Mouse (Mus musculus) bone marrow macrophage, adult 2 months (primary cell): ENCODE measurements around the gene Numb. TPM values are rescaled to one million over a fixed set of nuclear protein-coding genes. Genes with fewer than 3 reads are reported as not detected.

ENCODE experiments used
- H3K27ac ChIP-seq: 2 replicates; pipeline ENCODE4 v1.5.1; 2012; ENCODE audit warnings: low read depth, low read length; ENCODE audit not compliant: insufficient read depth
- H3K4me1 ChIP-seq: 2 replicates; pipeline ENCODE4 v1.6.1; 2012; ENCODE audit warnings: low read length; ENCODE audit not compliant: control insufficient read depth, insufficient read depth
- H3K4me3 ChIP-seq: 2 replicates; pipeline ENCODE4 v1.5.1; 2012; ENCODE audit warnings: mild to moderate bottlenecking, low read length, moderate library complexity; ENCODE audit not compliant: insufficient read depth
- CTCF ChIP-seq: IDR thresholded peaks from 2 replicates; pipeline ENCODE4 v1.5.1; 2012; ENCODE audit warnings: low read depth, mild to moderate bottlenecking, low read length, moderate library complexity
- POLR2A ChIP-seq: IDR thresholded peaks from 2 replicates; pipeline ENCODE4 v1.6.1; 2012; ENCODE audit warnings: mild to moderate bottlenecking, low read depth, low read length, borderline replicate concordance
- polyA plus RNA-seq: library from polyadenylated mRNA; stranded (reverse); fragments of >200 nt; gene quantifications from 2 replicates; pipeline ENCODE4 v1.2.4, GENCODE M21; 2012; ENCODE audit not compliant: missing spikeins, insufficient read depth, insufficient read length

Gene Numb
- polyA plus RNA-seq, 1 experiment, result 42.4 TPM

DNA sequence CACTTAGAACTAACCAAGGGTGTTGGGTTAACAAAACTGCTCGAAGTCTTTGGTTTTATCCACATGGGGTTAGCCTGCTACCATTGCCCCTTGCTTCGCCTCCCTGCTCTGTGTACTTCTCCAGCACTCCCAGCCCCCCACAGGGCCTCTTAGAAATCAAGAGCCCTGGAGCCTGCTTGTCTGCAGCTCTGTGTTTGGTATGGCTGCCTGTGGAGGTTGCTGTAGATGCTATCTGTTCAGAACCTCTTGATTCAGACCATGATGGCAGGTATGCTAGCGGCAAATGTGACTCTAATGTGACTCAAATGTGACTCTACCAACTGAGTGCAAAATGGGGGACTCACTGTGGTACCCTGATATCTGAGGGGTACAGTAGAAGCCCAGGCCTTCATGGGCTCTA lies 2.6 kb upstream of the Numb start:
- Histone ChIP-seq H3K27ac (no peak overlapping the region), H3K4me1 (peaks cover 41% of the 10 kb centered on the region), H3K4me3 (no peak overlapping the region)
- no peak for TF ChIP-seq POLR2A
- no peak for TF ChIP-seq CTCF

DNA sequence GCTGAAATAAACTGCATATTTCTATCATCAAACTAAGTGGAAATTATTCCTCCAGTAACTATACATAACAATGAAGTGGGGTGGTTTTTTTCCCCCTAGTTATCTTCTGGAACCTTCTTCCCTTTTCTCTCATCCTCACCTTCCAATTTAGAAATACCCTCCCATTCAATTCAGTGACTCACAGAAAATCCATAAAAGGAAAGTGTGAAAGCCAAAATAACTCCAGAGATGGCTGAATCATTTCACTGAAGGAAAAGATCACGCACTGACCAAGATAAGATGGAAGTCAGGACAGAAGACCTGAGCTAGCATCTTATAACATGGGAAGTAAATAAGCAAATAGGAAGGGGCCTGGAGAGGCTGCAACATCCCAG lies 1.7 kb upstream of the Numb start:
- no peak overlapping the region for H3K4me3 ChIP-seq
- H3K4me1 ChIP-seq, result peaks cover 40% of the 10 kb centered on the region
- TF ChIP-seq POLR2A, result no peak
- TF ChIP-seq CTCF, result no peak
- no peak overlapping the region for H3K27ac ChIP-seq

DNA sequence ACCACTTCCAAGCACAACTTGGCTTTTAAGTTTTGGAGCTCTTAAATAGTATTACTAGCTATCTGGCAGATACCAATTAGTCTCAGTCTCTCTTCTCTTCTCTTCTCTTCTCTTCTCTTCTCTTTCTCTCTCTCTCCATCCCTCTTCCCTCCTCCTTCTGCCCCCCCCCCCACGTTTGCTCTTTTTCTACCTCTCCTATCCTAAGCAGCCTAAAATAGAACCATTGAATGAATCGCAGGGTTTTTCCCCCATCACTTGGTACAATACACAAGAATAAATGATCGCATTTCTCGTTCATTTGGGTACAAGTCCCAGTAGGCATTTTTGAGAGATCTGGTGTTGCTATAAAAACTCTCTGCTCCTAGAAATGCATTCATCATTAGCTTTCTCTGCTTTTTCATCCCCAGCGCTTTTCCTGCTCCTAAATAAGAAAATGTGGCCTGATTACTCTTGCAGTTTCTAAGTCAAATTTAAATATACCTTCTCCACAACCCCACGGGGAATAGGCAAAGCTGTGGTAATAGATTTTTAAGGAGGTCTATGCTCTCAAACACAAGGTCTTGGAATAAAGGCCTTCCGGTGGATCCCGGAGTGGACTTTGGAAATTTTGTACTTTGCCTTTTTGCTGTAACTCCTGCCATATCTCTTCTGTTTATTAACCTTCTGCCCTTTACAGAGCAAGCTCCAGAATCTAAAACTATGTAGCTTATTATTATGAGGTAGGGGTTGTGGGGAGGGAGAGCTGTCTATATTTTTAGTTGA lies 1.2 kb upstream of the Numb start:
- peak overlapping the region; percentile 74 for H3K4me3 ChIP-seq
- no peak for TF ChIP-seq CTCF
- no peak for TF ChIP-seq POLR2A
- H3K27ac ChIP-seq, result peak overlapping the region; percentile 72
- H3K4me1 ChIP-seq, result peaks cover 36% of the 10 kb centered on the region

DNA sequence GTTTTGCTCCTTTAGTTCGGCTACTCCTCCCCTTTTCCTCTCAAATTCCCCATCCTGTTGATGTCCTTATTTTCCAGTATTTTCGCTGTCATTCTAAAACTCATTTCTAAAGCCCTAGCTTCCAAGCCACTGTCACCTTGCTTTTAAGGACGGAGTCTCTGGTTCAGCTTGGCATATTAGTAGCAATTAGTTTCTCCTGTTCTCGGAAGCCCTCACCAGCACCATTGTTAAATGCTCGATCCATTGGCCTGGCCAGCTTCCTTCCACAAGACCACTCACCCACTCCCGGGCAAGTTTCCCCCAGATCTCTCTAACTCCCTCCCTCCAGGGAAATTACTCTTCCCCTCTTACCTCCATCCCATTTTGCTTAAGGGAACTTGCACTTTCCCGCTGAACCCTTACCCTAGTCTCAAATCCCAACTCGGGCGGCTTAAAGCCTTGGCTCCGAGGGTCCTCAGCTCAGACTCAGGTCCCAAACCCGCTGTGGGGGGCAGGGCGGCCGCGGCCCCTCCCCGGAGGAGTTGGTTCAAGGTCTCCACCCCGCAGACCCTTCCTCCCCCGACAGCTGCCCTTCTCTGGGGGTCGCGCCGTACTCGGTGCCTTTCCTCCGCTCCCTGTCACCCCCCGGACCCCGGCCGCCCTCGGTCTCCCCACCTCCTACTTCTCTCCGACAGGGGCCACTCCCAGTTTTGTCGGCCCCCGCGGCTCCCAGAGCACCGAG lies 853 bp downstream of the Numb start:
- TF ChIP-seq CTCF (no peak), POLR2A (no peak)
- peak overlapping the region; percentile 82 for H3K4me3 ChIP-seq
- H3K27ac ChIP-seq, result peak overlapping the region; percentile 48; the same call in 1 of the 2 replicates
- peaks cover 32% of the 10 kb centered on the region for H3K4me1 ChIP-seq

DNA sequence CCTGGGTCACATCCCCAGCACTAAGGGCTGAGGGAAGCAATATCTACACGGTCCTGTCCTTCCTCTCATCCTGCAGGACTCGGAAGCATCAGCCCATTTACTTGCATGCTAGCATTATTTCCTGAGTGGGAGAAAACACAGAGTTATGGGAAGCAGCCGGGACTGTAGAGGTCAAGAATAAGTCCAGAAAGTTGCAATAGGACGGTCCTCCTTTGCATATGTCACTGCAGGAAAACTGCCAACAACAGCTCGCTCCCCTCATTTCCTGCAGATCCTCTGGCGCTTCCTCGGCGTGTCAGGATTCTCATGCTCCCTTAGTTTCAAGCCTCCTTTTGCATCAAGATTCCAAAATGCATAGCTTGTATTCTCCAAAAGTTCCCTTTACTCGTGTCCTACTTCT lies 4.8 kb downstream of the Numb start:
- TF ChIP-seq POLR2A (no peak), CTCF (no peak)

DNA sequence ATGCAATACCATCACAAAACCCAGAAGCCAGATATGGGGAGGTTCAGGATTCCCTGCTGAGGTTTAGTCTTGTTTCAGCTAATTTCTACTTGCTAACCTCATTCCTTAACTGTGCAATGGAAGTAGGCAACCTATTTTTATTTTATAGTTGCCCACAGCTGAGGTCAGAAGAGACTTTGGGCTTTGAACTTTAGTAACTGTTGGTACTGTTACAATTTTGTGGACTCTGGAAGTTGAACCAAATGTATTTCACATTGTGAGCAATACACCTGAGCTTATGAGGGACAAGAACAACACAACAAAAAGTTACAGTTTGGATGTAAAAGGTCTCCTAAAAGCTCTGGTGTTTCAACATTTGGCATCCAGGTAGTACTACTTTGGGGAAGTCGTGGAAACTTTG lies 6.9 kb downstream of the Numb start:
- H3K4me1 ChIP-seq, result peaks cover 26% of the 10 kb centered on the region
- TF ChIP-seq POLR2A (no peak), CTCF (no peak)
- no peak overlapping the region for H3K4me3 ChIP-seq
- no peak overlapping the region for H3K27ac ChIP-seq

More for the DNA sequence above, 4.8 kb downstream of the Numb start:
- Histone ChIP-seq H3K27ac (no peak overlapping the region), H3K4me3 (no peak overlapping the region), H3K4me1 (peaks cover 30% of the 10 kb centered on the region)

DNA sequence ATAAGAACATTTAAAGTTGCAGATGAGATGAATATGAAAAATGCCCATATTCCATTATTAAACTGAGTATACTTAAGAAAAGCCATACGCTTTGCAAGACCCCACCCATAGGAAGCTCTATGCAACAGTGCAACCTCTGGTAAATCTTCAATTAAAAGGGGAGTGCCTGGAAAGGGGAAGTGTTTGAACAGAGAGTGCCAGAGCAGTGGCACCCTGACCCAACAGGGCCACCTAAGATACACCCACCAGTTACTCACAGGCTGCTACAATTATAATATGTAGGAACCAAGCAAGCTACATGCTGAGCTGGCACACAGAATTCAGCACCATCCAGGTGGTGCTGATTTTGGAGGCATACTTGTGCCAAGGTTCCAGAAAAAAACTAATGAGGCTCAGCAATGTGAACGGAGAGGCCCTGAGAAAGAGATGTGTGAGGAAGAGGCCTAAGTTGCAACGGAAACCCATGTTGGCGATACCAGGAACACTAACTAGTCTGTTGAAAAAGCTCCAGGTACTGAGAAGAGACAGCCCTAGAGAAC lies 7.5 kb downstream of the Numb start:
- TF ChIP-seq POLR2A, result no peak
- TF ChIP-seq CTCF, result no peak

DNA sequence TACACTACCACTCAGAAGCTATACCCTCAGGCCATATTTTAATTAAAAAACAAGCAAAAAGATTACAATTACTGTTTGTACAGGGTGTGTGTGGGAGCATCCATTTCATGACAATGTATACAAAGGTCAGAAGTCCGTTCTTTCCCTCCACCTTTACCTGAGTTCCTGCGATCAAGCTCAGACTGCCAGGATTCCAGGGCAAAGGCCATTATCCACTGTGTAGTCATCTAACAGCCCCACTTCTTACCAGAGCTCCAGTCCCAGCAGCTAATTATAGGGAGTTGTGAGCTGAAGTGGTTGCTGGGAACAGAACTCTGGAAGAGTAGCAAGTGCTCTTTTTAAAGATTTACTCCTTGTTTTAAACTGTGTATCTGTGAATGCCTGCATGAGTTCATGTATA lies 11.3 kb downstream of the Numb start:
- H3K27ac ChIP-seq, result no peak overlapping the region
- no peak for TF ChIP-seq CTCF

More for the DNA sequence above, 7.5 kb downstream of the Numb start:
- no peak overlapping the region for H3K4me3 ChIP-seq
- peaks cover 24% of the 10 kb centered on the region for H3K4me1 ChIP-seq
- H3K27ac ChIP-seq, result no peak overlapping the region

DNA sequence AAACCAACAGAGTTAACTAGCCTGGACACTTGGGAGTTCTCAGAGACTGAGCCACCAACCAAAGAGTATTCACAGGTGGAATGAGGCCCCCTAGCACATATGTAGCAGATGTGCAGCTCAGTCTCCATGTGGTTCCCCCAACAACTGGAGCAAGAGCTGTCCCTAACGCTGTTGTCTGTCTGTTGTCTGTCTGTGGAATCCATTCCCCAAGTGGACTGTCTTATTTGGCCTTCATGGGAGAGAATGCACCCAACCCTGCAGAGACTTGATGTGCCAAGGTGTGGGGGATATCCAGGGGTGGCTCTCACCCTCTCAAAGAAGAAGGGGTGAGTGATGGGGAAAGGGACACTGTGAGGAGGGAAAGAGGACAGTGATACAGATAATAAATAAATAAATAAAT lies 28.8 kb downstream of the Numb start:
- H3K4me3 ChIP-seq, result no peak overlapping the region
- H3K4me1 ChIP-seq, result peaks cover 13% of the 10 kb centered on the region
- no peak for TF ChIP-seq CTCF
- no peak for TF ChIP-seq POLR2A
- no peak overlapping the region for H3K27ac ChIP-seq

More for the DNA sequence above, 11.3 kb downstream of the Numb start:
- H3K4me1 ChIP-seq, result peaks cover 13% of the 10 kb centered on the region
- H3K4me3 ChIP-seq, result no peak overlapping the region

DNA sequence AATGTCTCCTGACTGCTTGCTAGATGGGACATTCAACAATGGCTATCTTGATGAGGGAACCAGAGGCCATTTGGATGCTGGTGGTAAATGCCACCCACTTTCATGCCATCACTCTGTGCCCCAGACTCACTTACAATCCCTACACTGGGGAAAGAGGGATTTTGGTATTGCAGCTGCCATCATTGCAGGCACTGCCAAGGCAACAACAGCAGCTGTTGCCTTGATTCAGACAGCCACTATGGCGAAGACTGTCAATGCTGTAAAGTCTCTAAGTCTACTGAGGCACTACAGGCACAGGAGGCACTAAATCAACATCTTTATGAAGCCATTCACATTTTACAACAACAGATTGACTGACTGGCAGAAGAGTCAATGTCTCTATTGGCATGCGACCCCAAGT lies 30.5 kb downstream of the Numb start:
- H3K27ac ChIP-seq, result no peak overlapping the region
- no peak overlapping the region for H3K4me3 ChIP-seq
- peaks cover 10% of the 10 kb centered on the region for H3K4me1 ChIP-seq
- no peak for TF ChIP-seq CTCF
- no peak for TF ChIP-seq POLR2A
